Mouse (Mus musculus): Measurements from ENCODE around the gene Plaur.

Plaur gene

DNA sequence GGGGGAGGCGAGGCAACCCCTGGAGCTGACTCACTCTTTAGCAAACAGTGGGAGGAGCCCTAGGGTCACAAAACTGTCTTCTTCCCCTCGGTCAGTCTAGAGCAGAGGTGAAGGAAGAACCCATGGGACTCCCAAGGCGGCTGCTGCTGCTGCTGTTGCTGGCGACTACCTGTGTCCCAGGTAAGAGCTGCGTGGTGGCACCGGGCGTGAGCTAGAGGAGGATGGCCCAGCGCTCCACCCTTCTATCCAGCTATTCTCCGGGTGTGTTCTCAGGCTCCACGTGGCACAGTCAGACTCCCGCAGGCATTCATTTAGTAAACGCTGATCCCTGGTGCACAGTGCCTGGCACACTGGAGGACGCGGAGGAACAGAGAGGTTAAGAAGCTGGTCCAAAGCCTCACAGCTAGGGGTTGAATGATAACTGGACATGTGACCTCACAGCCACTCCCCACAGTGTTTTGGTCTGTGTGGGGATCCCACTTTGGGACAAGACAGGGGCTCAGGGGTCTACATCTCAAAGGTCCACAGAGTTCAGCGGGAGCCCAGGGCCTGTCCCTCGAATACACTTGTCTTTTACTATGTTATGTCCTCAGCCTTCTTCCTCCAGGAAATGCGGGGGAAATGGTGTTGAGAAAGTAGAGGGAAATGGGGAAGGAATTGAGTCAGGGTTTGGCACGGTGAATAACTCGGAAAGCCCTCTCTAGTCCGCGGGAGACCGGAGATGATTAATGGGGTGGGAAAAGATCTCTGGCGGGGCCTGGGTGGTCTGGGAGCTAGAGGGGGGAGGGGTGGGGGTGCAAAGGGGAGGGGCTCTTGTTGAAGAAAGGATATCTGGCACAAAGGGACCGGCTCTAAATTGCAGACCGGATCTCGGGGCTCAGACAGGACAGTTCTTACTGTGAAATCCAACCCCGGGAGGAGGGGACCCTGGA is at the start of gene Plaur:
Gene Plaur, plus strand, starts transcription at position 97 of the 932 bp plus-strand sequence.
- DNase-seq (ENCODE audit: inconsistent ontology term), result peak; percentile 42

DNA sequence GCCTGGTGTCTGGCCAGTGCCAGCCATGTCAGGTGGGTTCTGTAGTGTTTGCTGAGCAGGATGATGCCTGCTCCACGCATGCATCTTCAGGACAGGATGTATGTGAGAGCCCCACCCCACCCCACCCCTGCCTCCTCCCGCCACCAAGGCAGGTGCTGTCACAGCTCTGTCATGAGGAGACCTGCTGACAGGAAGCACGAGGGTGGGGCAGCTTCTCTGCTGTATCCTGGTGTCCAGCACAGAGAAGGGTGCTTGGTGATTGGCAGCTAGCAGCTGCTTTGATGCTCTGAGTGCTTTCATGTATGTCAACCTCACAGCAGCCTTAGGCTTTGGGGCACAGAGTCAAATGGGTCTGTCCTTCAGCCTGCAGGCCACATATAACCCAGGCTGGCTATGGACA is 48.7 kb upstream of the Plaur start:
- no peak for DNase-seq (ENCODE audit: inconsistent ontology term)

DNA sequence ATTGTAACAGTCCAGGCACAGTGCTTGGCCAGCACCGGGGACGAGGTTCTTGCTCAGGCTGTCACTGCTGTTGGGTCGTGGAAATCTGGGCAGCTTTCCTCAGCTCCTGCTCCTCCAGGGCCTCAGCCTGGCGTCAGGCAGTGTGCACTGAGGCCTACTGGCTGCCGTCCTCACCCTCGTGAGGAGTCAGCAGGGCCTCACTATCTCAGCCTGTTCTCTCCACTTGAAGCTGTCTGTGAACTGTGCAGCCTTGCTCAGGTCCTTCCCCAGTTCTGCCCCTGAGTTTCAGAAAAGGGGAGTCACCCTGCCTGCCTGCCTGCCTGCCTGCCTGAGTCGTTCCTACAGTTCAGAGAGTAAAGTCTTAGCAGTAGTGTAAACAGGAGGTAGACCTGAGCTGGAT is 47.0 kb upstream of the Plaur start:
- no peak for DNase-seq (ENCODE audit: inconsistent ontology term)

DNA sequence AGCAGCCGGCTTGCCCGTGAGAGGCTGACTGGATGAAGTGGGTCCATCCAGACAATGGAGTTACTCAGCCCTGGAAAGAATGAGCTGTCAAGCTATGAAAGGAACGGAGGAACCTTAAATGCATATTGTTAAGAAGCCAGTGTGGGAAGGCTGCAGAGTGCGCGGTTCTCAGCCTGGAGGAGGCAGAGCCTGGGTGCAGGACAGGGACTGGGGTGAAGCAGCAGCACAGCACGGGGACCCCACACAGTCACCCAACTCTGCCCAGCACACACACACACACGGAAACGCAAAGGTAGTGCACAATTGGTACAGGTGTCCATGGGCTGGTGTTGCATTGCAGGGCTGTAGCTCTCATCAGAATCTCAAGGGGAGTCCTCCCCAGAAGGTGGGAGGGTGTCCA is 42.7 kb upstream of the Plaur start:
- DNase-seq (ENCODE audit: inconsistent ontology term), result no peak

DNA sequence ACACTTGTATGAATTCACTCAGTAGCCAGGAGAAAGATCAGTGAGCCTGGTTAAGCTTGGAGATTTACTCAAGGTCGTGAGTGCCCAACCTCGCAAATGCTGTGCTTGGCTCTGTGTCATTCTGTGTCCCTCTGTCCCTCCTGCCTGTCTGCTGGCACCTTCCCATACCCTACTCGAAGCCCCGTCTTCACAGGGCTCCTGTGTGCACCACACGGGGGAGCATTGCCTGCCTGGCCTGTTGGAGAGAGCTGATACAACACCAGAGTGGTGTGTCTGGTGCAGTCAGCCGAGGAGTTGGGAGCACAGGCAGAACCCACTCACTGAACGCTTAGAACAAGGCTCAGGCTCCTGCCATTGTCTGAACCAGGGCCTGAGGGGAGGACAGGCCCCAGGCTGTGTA is 40.6 kb upstream of the Plaur start:
- no peak for DNase-seq (ENCODE audit: inconsistent ontology term)

DNA sequence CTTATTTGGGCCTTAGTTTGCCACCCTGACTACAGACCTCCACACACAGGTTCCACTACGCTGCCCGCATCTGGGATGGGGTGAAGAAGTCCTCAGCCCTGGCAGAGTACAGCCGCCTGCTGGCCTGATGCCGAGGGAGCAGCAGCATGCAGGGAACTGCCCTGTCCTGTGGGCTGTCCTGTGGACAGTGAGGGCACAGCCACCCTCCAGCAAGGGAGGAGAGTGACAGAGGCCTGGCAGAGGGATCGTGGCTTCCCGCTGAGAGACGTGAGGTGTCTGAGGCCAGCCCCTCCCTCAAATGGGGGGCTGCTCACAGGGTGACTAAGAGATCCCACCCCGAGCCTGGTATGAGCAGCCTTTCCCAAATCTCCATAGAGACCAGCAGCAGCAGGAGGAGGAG is 40.0 kb upstream of the Plaur start:
- DNase-seq (ENCODE audit: inconsistent ontology term), result no peak

DNA sequence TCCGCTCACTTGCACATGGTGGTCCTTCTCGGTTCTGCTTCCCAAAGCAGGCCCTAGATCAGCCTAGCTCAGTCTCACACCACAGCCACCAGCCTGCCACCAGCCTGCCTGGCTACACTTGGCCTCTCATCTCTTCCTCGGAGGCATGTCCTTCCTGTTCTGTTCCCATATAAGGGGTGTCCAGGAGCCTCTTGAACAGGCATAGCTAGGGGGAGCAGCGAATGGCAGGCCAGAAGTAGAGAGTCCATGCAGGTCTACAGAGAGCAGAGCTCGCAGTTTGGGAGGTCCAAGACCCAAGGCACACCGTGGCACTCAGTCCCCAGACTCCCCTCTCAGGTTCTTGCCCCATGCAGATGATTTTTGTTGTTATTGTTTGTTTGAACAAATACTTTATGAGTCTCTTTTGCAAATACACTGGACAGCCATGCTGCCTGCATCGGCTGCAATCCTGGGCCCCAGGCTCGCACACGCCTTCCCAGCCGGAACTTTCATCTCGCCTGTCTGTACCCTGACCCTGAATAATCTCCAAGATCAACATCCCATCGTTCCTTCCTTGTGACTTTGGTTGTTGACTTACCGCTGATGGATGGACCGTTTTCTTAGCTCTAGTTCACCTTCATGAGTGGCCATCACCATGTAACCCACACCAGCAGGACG is 39.0 kb upstream of the Plaur start:
- no peak for DNase-seq (ENCODE audit: inconsistent ontology term)

DNA sequence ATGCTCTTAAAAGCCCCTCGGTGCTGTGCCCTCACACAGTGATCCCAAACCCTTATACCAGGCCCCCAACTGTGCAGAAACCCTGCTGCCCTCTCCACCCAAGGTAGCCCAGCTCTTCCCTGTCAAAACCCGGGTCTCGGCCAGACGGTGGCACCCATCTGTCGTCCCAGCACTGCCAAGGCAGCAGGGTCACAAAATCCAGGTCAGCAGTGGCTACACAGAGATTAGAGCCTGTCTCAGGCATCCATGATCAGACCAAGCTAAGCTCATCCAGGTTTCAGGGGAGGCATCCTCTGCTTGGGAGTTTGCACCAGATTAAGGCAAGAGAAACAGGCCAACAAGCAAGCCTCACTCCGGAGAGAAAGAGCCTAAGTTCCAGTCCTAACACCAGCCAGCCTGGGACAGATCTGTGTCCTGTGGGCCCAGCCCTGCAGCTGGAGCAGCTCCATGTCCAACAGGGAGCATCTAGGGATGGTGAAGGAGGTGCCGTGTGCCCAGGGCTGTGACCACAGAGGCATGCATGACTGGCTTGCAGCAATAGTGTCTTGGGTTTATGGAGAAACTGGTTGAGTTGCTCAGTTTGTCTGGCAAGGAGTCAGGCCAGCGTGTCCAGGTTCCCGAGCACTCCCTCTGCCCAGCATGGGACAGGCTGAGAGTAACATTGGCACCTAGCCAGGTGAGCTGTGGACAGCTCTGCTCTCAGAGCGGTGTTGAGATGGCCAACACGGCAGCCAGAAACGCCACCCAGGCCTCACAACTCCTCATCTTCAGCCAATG is 38.1 kb upstream of the Plaur start:
- DNase-seq (ENCODE audit: inconsistent ontology term), result peak; percentile 81

DNA sequence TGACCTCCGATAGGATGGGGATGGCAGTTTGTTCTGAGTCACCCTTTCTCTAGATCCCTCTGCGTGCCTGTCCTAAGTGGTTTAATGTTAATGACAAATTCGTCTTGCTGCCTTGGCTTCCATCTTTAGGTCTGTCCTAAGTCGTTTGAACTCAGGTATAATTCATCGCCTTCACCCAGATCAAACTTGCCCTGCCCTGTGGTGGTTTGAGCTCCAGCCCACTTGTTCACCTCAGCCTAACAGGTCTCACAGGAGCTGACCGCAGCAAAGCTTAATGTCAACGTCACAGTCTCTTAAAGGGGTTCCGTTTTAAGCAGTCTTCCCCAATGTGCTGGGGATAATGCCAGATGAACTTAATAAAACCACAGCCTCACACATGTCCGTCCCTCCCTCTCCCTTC is 36.4 kb upstream of the Plaur start:
- no peak for DNase-seq (ENCODE audit: inconsistent ontology term)

DNA sequence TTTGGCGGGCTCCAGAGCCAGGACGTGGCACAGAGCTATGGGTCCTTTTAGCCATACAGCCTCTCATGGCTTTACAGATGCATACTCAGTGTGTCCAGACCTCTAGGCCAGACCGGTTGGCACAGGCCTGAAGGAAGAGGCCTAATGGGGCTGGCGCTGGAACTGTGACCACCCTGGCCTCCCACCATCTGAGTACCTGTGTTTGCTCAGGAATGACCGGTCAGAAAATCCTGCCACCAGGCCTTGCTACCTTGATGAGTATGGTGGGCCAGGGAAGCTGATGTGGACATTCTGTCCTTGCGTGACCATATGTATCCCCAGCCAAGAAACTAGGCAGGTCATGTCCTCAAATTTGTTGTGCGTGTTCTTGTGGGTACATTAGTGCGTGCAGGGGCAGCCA is 35.1 kb upstream of the Plaur start:
- DNase-seq (ENCODE audit: inconsistent ontology term), result no peak

DNA sequence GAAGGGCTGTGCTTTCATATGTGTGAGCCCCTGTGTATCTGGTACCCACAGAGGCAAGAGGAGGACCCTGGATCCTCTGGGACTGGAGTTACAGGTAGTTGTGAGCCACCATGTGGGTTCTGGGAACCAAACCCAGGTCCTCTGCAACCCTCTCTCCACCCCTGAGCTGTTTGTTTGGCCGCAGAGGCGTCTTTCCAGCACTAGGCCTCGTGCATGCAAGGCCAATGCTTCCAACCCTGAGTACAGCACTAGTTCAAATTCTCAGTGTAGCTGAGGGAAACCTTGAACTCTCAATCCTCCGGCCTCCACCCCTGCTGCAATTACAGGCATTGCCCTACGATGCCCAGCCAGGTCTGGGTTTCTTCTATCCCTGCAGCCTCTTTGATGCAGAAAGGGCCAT is 33.6 kb upstream of the Plaur start:
- no peak for DNase-seq (ENCODE audit: inconsistent ontology term)

DNA sequence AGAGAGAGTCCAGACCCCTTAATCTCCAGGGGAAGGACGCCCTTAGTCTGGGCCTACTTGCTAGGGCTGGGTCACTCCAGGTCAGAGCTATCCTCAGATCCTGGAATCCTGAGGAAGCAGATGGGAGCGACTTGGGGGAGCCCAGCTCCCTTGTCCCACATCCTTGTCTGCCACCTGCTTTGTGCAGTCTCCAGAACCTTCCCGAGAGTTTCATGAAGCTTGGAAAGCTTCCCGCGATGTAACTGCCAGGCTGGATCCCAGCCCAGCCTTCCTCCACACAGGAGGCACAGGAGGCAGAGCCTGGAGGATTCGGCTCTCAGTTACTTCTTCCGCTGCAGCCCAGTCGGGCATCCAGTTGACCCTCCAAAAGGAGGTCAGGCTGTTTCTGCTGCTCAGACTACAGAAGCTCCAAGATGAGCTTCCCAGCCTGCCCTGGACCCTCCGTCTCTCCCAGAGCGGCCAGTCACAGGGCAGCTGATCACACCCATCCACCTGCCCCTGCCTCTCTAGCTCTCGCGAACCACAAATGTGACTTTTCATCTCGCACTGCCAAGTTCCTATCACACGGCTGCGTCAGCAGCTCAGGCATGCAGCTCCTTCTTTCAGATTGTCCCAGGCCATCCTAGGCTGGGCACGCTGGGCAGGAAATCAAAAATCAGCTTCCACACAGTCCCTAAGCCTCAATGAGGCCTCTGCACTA is 32.7 kb upstream of the Plaur start:
- peak; percentile 81 for DNase-seq (ENCODE audit: inconsistent ontology term)

DNA sequence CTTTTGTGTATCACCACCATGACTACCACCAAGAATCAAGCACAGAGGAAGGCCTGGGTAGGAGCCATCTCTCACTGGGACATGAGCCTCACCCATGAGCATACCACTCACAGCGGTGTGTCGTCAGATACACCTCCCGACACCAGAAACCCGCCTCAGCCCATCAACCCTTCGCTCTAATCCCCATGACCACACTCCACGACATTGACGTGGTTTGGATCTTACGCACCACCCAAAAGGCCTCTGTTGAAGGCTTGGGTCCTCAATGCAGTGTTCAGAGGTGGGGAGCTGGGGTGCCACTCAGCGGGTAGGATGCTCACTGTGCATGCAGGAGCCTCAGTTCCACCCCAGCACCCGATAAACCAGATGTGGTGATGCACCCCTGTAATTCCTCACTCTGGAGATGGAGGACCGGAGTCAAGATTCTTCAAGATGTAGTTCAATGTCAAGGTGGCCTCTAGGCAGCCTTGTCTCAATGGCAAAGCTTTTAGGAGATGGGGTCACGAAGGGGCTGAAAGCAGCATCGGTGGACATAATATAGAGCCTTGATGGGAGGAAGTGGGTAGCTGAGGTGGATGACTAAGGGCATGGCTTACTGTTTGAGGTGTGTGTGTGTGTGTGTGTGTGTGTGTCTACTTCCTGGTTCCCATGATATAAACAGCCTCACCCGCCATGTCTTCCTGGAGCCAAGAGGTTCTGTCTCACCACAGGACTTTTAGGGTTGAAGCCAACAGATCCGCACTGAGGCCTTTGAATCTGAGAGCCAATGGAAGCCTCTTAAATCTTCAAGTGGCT is 31.5 kb upstream of the Plaur start:
- DNase-seq (ENCODE audit: inconsistent ontology term), result no peak

DNA sequence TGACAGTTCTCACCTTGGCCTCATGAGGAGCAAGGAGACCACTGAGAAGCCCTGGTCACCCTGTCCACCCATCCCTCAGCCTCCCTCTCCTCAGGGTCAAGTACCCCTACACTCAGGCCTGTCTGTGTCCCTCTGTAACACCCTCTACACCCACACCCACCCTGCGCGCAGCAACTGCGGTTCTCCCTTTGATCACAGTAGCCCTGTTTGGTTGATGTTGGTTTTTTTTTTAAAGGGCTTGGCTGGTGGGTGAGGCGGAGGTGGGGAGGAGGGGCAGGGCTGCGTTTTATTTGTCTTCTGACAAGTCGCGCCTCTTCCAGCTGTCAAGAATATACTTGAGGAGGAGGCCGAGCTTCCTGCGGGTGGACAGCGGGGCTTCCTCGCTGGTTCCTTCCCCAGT is 30.6 kb upstream of the Plaur start:
- DNase-seq (ENCODE audit: inconsistent ontology term), result no peak

DNA sequence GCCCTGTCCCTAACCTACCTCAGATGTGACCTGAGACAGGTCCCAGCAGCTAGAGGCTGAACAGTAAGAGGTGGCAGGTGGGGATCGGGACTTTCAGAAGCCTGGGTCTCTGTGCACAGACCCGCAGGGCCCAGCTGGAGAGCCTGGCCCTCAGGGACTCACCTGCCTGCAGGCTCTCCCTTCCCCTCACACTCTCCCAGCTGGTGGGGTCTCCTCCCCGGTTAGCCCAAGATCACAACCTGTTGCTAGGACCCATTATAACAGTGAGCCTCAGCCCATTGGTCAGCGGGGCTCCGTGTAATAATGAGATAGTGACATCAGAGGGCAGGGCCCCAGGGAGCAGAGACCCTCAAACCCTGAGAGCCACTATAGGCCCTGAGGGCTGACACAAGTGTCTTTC is 27.0 kb upstream of the Plaur start:
- DNase-seq (ENCODE audit: inconsistent ontology term), result no peak

DNA sequence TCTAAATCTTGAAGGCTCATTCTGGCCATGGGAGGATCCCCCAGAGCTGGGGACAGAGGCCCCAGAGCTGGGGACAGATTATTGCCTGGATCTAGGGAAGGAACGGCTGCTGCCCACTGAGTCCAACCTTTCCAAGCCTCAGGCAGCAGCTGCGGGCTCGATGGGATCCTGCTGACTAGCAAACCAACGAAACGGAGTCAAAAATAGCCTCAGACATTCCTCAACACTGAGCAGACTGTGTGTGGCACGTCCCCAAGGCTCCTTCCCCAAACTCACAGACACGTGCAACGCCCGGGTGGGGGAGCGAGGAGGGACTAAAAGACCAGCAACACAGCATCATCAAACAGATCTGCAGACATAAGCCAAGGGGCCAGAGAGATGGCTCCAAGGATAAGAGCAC is 24.3 kb upstream of the Plaur start:
- DNase-seq (ENCODE audit: inconsistent ontology term), result peak; percentile 16

DNA sequence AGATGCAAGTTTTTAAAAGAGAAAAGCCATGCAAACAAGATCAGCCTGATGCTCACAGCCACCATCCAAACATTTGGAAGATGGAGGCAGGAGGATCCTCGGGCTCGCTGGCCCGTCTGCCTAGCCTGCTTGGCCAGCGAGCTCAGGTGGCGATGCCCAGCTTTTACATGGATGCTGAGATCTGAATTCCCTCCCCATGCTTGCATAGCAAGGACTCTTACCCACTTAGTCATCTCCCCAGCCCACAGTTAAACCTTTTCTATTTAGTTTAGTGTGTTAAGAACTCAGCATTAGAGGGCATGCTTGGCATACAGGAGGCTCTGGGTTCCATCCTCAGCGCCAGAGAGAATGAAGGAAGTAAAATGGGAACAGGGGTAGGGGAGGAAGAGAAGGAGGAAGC is 23.1 kb upstream of the Plaur start:
- DNase-seq (ENCODE audit: inconsistent ontology term), result no peak

DNA sequence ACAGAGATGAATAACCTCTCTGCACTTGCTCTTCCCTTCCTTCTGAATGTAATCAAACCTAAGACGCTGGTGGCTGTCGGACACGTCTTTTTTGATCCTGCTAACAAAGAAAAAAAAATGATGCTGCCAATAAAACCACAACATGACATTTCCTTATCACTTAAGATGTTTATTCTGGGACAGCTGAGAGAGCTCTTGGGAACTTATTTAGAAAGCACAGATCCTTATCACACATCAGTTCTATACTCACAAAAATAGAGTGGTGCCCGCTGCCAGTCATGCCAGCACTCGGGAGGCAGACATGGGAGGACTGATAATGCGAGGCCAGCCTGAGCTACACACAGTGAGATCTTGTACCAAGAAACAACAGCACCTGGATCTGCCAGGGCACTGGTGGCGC is 22.4 kb upstream of the Plaur start:
- DNase-seq (ENCODE audit: inconsistent ontology term), result no peak

DNA sequence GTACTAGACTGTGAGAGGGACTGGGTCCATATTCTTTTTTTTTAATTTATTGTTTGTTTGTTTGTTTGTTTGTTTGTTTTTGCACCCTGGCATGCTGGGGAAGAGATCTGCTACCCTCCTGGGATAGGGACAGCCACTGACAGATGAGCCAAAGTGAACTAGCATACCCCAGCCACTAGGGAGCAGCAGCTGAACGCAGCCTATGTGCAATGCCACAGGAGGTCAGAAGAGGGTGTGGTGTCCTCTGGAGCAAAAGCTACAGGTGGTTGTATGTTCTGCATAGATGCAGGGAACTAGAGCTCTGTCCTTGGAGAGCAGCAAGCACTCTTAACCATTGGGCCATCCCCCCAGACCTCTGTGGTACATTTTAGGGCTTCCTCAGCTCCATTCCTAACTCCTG is 20.5 kb upstream of the Plaur start:
- peak; percentile 52 for DNase-seq (ENCODE audit: inconsistent ontology term)

DNA sequence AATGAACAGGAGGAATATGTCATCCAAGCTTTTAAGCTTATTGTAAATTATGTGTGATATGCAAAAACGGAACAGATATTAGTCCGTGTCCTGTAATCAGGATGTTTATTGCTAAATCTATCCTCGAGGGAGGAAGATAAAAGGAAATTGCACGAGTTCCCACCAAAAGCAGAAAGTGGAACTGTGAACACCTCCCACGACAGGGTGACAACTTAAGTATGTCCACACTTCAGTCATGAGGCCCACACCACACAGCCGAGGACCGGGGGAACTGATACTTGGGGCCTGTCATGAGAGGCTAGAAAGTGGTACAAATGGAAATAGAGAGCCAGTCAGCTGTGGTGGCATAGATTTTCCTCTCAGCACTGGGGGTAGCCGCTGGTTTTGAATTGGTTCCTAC is 20.0 kb upstream of the Plaur start:
- no peak for DNase-seq (ENCODE audit: inconsistent ontology term)

DNA sequence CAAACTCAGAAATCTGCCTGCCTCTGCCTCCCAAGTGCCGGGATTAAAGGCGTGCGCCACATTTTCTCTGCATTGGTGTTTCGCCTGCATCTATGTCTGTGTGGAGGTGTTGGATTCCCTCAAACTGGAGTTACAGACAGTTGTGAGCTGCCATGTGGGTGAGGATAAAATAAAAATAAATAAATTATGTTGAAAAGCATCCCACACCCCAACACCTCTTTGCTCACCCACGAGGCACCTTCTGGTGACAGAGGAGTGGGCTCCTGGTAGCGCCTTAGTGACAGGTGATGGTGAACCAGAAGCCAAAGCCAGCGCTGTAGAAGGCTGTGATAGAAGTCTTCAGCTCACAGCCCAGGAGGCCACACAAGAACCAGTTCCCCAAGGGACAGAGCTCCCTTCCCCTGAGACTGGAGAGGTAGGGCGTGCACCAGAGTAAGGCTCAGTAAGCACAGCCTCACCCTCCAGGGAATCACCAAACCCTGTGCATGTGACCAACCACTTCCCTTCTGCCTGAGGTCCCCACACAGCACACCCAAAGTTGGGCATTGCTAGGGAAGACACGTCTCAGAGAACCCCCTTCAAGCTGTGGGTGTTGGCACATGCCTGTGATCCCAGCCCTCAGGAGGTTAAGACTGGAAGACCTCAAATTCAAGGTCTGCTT is 16.9 kb upstream of the Plaur start:
- DNase-seq (ENCODE audit: inconsistent ontology term), result no peak

Measured in Muller cell, postnatal 12 days (primary cell).